Mouse (Mus musculus): ENCODE data around the gene Shf.
"Not testable (repeated sequence)": the region's sequence is repeated elsewhere in the genome, so short reads cannot be mapped to it uniquely, and the experiment has no call there.

- not testable (repeated sequence) for TF ChIP-seq CTCF (IDR thresholded peaks at IDR 0.05; ENCODE audit: borderline replicate concordance, insufficient read depth, low read length); POLR2A (IDR thresholded peaks at IDR 0.05; ENCODE audit: low read depth, low read length)
Observed at GRCm38 (mm10) chr2:122346164-122346563, 22.8 kb downstream of the Shf start.

All from embryonic fibroblast, embryonic 13.5 days (primary cell).